Mouse (Mus musculus): ENCODE measurements at regions not wholly inside any gene's neighbourhood (a gene's known extent, or its start where the extent isn't known, plus 50 kb on each side); places are given as distances from the start of the nearest gene placed in this dataset.

DNA sequence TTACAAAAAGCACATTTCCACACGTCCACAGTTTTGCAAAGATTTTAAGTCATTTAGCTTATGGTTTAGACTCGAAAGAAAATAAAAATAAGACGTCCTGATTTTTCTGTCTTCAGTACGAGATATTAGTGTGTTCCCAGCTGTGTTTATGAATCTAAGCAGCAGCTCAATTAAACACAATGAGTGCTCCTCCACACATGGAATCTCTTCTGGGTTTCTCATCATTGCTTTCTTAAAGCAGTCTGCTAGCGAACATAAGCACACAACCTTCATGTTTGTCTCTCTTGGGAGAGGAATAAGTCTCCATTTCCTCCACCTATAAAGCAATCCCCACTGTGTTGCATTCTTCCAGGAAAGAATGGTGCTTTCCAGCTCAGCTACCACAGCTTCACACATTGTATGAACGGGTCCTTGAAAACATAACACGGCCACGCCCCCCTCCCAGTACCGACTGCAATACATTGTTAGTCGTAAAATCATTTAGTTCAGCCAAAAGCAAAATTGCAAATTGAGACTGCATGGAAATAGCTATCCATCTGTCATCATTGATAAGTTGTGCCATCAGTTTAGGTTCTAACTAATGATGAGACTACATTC lies 75.4 kb upstream of the Rap2b start:
- WGBS, result 43% methylated on average over 10 of the region's 10 CpGs
- Histone ChIP-seq H3K27ac (no peak overlapping the region), H3K9me3 (no peaks in the 10 kb centered on the region), H3K4me2 (replicated peaks) (no peak overlapping the region), H3K36me3 (no peaks in the 10 kb centered on the region), H3K4me3 (replicated peaks) (no peak overlapping the region), H3K4me1 (replicated peaks) (no peaks in the 10 kb centered on the region), H3K27me3 (replicated peaks) (no peaks in the 10 kb centered on the region), H3K9ac (no peak overlapping the region)
- ATAC-seq, result no peak; the same call in 1 of the 2 replicates

DNA sequence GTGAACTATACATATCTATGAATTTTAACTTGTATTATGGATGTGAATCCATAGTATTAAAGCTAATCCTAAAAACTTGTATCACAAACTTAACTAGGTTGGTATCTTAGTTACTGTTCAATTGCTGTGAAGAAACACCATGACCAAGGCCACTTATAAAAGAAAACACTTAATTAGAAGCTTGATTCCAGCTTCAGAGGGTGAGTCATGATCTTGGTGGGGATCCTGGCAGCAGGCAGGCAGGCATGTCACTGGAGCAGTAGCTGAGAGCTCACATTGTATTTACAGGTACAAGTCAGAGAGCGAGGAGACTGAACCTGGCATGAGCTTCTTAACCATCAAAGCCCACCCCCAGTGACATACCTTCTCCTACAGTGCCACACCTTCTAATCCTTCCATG lies 73.2 kb upstream of the Rap2b start:
- H3K27me3 ChIP-seq (replicated peaks), result no peaks in the 10 kb centered on the region
- no peak overlapping the region for H3K9ac ChIP-seq
- H3K27ac ChIP-seq, result no peak overlapping the region
- no peak for ATAC-seq
- H3K9me3 ChIP-seq, result no peaks in the 10 kb centered on the region
- H3K4me3 ChIP-seq (replicated peaks), result no peak overlapping the region
- H3K4me1 ChIP-seq (replicated peaks), result no peaks in the 10 kb centered on the region
- 77% methylated on average over 1 of the region's 1 CpGs for WGBS
- no peaks in the 10 kb centered on the region for H3K36me3 ChIP-seq
- H3K4me2 ChIP-seq (replicated peaks), result no peak overlapping the region

DNA sequence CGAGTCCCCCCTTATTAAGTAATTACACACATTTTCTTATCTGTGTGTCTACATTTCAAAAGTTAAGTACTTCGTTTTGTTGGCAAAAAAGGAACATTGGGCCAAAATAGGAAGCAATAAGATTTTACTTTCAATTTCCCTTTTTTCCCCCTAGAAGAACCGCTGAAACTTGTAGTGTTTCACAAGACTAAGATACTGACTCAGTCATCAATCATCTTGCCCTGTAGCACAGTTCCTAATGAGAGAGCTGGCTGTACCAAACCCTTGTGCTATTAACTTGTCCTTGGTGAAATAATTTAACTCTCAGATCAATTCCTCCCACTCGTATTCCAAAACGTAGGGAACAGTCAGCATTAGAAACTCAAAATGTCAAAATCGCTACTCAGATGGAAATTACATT lies 66.6 kb upstream of the Rap2b start:
- Histone ChIP-seq H3K27me3 (replicated peaks) (no peaks in the 10 kb centered on the region), H3K4me2 (replicated peaks) (no peak overlapping the region), H3K4me1 (replicated peaks) (no peaks in the 10 kb centered on the region), H3K27ac (no peak overlapping the region), H3K4me3 (replicated peaks) (no peak overlapping the region), H3K36me3 (no peaks in the 10 kb centered on the region), H3K9me3 (no peaks in the 10 kb centered on the region), H3K9ac (no peak overlapping the region)
- no peak for ATAC-seq
- 74% methylated on average over 6 of the region's 6 CpGs for WGBS

DNA sequence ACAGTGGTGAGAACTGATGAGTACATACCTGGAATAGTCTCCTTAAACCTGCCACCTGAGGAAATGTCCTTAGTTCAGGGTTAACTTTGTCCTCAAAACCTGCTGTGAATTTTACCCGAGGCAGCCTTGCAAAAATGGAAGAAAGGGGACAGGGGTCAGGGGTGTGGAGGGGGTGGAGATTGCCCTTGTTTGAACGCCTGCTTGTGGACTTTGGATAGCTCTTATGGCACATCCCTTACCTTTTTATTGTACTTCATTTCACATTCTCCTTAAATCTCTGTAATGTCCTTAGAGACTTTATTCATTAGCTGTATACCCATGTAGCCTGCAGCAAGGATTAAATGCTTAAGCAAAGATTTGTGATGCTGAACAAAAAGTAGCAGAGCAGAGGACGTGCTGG lies 64.1 kb upstream of the Rap2b start:
- H3K27ac ChIP-seq, result no peak overlapping the region
- no peaks in the 10 kb centered on the region for H3K4me1 ChIP-seq (replicated peaks)
- no peaks in the 10 kb centered on the region for H3K9me3 ChIP-seq
- 60% methylated on average over 3 of the region's 3 CpGs for WGBS
- no peak for ATAC-seq
- no peak overlapping the region for H3K9ac ChIP-seq
- H3K4me3 ChIP-seq (replicated peaks), result no peak overlapping the region
- no peak overlapping the region for H3K4me2 ChIP-seq (replicated peaks)
- H3K36me3 ChIP-seq, result no peaks in the 10 kb centered on the region
- H3K27me3 ChIP-seq (replicated peaks), result no peaks in the 10 kb centered on the region

DNA sequence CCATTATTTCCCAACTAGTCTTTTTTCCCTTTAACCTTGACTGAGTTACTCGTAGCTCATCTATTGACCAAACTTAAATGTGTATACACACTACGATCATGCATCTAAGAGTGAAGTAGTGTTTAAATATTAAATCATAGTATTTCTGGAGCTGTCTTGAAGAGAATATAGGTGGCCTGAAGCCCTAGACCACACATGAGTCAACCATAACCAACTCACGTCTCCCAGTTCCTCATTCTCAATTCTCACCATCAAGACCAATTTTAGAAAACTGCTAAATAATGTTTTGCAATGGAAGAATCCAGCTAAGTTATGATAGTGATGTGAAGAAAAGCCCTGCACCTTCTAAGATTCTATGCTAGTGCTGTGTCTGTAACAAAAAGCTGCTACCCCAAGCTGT lies 59.2 kb upstream of the Rap2b start:
- Histone ChIP-seq H3K9ac (no peak overlapping the region), H3K4me2 (replicated peaks) (no peak overlapping the region), H3K9me3 (no peaks in the 10 kb centered on the region), H3K27me3 (replicated peaks) (no peaks in the 10 kb centered on the region), H3K4me3 (replicated peaks) (no peak overlapping the region), H3K27ac (no peak overlapping the region), H3K4me1 (replicated peaks) (no peaks in the 10 kb centered on the region), H3K36me3 (no peaks in the 10 kb centered on the region)
- 78% methylated on average over 3 of the region's 3 CpGs for WGBS
- ATAC-seq, result no peak

DNA sequence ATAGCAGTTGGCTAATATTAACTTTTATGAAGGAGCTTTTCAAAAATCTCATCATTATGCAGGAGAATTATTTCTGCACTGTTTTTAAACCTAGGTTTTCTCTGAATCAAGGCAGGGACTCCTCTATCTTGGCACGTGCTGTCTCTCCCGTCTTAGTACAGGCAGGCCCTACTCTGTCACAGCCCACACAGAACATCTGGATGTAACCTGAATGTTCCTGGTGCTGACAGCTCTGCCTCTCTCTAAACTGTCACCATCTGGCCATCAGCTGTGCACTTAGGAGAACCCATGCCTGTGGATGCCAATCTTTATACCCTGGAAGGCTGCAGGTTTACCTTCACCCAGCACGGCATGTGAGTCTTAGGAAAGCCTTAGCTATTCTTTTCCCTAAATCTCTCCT lies 58.0 kb upstream of the Rap2b start:
- no peaks in the 10 kb centered on the region for H3K36me3 ChIP-seq

DNA sequence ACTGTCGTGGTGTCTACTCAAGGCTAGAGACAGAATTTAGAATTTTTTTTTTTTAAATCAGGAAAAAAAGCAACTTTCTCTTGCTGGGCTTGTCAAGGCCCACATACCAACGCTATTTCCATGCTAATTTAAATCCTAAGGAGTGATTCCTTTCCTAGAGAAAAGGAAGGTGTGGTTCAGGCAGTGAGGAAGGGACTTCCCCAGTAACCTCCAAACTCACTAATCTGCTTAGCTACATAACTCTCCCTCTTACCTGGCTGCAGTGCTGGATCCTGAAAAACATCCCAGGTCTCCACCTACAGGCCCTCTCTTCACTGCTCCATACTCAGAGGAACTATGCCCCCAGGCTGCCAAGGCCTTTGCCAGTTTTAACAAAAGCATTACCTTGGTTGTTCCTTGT lies 55.1 kb upstream of the Rap2b start:
- Histone ChIP-seq H3K27me3 (replicated peaks) (no peaks in the 10 kb centered on the region), H3K9me3 (no peaks in the 10 kb centered on the region), H3K9ac (no peak overlapping the region), H3K4me3 (replicated peaks) (no peak overlapping the region), H3K4me1 (replicated peaks) (no peaks in the 10 kb centered on the region), H3K36me3 (no peaks in the 10 kb centered on the region), H3K27ac (no peak overlapping the region), H3K4me2 (replicated peaks) (no peak overlapping the region)
- ATAC-seq, result no peak
- 52% methylated on average over 2 of the region's 2 CpGs for WGBS

More for the DNA sequence above, 58.0 kb upstream of the Rap2b start:
- Histone ChIP-seq H3K9ac (no peak overlapping the region), H3K27ac (no peak overlapping the region), H3K27me3 (replicated peaks) (no peaks in the 10 kb centered on the region), H3K4me1 (replicated peaks) (no peaks in the 10 kb centered on the region), H3K4me2 (replicated peaks) (no peak overlapping the region), H3K4me3 (replicated peaks) (no peak overlapping the region), H3K9me3 (no peaks in the 10 kb centered on the region)
- ATAC-seq, result no peak
- 82% methylated on average over 3 of the region's 3 CpGs for WGBS

DNA sequence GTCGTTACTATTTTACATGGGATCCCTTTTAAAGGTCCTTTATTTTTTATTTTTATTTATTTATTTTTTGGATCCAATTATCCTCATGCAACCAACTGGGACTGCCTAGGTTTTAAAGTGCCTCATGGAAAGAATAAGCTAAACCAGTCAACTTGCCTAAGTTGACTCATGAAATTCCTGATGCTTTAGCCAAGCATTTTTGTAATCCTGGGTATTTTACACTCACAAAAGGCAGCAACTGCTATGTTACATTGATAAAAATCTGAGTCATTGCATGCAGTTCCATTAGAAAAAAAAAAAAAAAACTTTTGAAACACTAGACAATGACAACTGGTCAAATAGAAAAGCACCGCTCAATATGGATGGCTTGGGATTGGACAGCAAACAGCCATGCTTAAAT lies 52.7 kb upstream of the Rap2b start:
- no peaks in the 10 kb centered on the region for H3K4me1 ChIP-seq (replicated peaks)
- ATAC-seq, result no peak
- no peak overlapping the region for H3K27ac ChIP-seq
- no peak overlapping the region for H3K9ac ChIP-seq
- no peaks in the 10 kb centered on the region for H3K36me3 ChIP-seq
- H3K4me2 ChIP-seq (replicated peaks), result no peak overlapping the region
- WGBS, result 77% methylated on average over 2 of the region's 2 CpGs
- no peaks in the 10 kb centered on the region for H3K27me3 ChIP-seq (replicated peaks)
- H3K4me3 ChIP-seq (replicated peaks), result no peak overlapping the region
- no peaks in the 10 kb centered on the region for H3K9me3 ChIP-seq

DNA sequence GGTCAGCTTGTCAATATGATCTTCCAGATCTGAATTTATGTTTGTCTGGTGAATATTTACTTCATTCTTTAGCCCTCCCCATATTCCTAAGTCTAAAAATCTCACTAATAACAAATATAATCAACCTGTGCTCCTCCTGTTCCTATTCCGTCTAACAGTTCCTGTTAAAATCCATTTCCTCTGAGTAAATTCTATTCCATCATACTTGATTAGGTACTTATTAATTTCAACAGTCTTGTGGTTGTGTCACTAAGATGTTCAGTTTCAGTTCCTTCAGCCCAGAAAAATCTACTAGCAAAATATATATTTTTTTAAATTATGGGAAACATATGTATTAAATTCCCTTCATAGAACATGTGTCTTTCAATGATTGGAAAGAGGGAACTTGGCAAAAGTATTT lies 52.2 kb upstream of the Rap2b start:
- Histone ChIP-seq H3K4me1 (replicated peaks) (no peaks in the 10 kb centered on the region), H3K27ac (no peak overlapping the region), H3K9ac (no peak overlapping the region), H3K36me3 (no peaks in the 10 kb centered on the region), H3K27me3 (replicated peaks) (no peaks in the 10 kb centered on the region), H3K9me3 (no peaks in the 10 kb centered on the region), H3K4me3 (replicated peaks) (no peak overlapping the region), H3K4me2 (replicated peaks) (no peak overlapping the region)
- no peak for ATAC-seq
- 80% methylated on average over 1 of the region's 1 CpGs for WGBS
